Mouse (Mus musculus): ENCODE results near the gene Tmprss12.
A peak's percentile ranks its signal among the peaks of the same experiment; 100 is the strongest.
"Not testable (repeated sequence)": the region's sequence is repeated elsewhere in the genome, so short reads cannot be mapped to it uniquely, and the experiment has no call there.

Tmprss12 gene

GRCm38 (mm10) chr15:100273791-100274308 lies 6.8 kb upstream of the Tmprss12 start:
- not testable (repeated sequence) for DNase-seq (ENCODE audit: low spot score in 2 of 2)

- DNase-seq (ENCODE audit: low spot score in 2 of 2), result no peak
These were observed 5.7 kb upstream of the Tmprss12 start for GRCm38 (mm10) chr15:100274790-100275559.

GRCm38 (mm10) chr15:100276403-100276802 lies 4.2 kb upstream of the Tmprss12 start:
- no peak for DNase-seq (ENCODE audit: low spot score in 2 of 2)

- no peak for DNase-seq (ENCODE audit: low spot score in 2 of 2)
These were observed 3.1 kb upstream of the Tmprss12 start for GRCm38 (mm10) chr15:100277586-100277985.

- no peak for DNase-seq (ENCODE audit: low spot score in 2 of 2)
These were observed 8.3 kb downstream of the Tmprss12 start for GRCm38 (mm10) chr15:100288980-100289379.

GRCm38 (mm10) chr15:100290858-100291257 lies 10.2 kb downstream of the Tmprss12 start:
- no peak for DNase-seq (ENCODE audit: low spot score in 2 of 2)

GRCm38 (mm10) chr15:100292326-100292725 lies 11.7 kb downstream of the Tmprss12 start:
- no peak for DNase-seq (ENCODE audit: low spot score in 2 of 2)

- no peak for DNase-seq (ENCODE audit: low spot score in 2 of 2)
These were observed 17.2 kb downstream of the Tmprss12 start for GRCm38 (mm10) chr15:100297856-100298255.

GRCm38 (mm10) chr15:100300499-100300898 lies 19.9 kb downstream of the Tmprss12 start:
- no peak for DNase-seq (ENCODE audit: low spot score in 2 of 2)

- DNase-seq (ENCODE audit: low spot score in 2 of 2), result no peak
These were observed 20.9 kb downstream of the Tmprss12 start for GRCm38 (mm10) chr15:100301556-100301955.

GRCm38 (mm10) chr15:100303428-100304018 lies 22.9 kb downstream of the Tmprss12 start:
- no peak for DNase-seq (ENCODE audit: low spot score in 2 of 2)

- peak; percentile 85 to 86 for DNase-seq (ENCODE audit: low spot score in 2 of 2)
These were observed 23.7 kb downstream of the Tmprss12 start, which contains the start of gene Mettl7a1 for GRCm38 (mm10) chr15:100304019-100304991. Gene Mettl7a1 (plus strand): TSS chr15:100304140.

- no peak for DNase-seq (ENCODE audit: low spot score in 2 of 2)
These were observed 25.6 kb downstream of the Tmprss12 start for GRCm38 (mm10) chr15:100306201-100306600.

- peak in 1 of 2 experiments; percentile 13 for DNase-seq (ENCODE audit: low spot score in 2 of 2)
These were observed 26.9 kb downstream of the Tmprss12 start for GRCm38 (mm10) chr15:100307438-100308096.

- no peak for DNase-seq (ENCODE audit: low spot score in 2 of 2)
These were observed 31.7 kb downstream of the Tmprss12 start for GRCm38 (mm10) chr15:100312346-100312745.

GRCm38 (mm10) chr15:100314448-100315145 lies 34.0 kb downstream of the Tmprss12 start:
- DNase-seq (ENCODE audit: low spot score in 2 of 2), result no peak

GRCm38 (mm10) chr15:100318014-100318671 lies 37.5 kb downstream of the Tmprss12 start:
- peak; percentile 38 to 40 for DNase-seq (ENCODE audit: low spot score in 2 of 2)

GRCm38 (mm10) chr15:100319884-100320283 lies 39.2 kb downstream of the Tmprss12 start:
- no peak for DNase-seq (ENCODE audit: low spot score in 2 of 2)

- peak; percentile 12 to 26 for DNase-seq (ENCODE audit: low spot score in 2 of 2)
These were observed 39.8 kb downstream of the Tmprss12 start for GRCm38 (mm10) chr15:100320295-100320905.

Measured in heart, adult 9 months (tissue).